Mouse (Mus musculus) retina, postnatal 7 days (tissue): Measurements from ENCODE around the gene Hdac4.

Experiments used
- DNase-seq: peaks from one replicate; pipeline ENCODE4 v3.0.0-alpha.2; 2012; ENCODE audit warnings: low read depth, low spot score

The Hdac4 gene

GRCm38 (mm10) chr1:91922235-91923152, 273.0 kb downstream of the Hdac4 start:
- DNase-seq = no peak

GRCm38 (mm10) chr1:91921702-91922101, 273.8 kb downstream of the Hdac4 start:
- no peak for DNase-seq

GRCm38 (mm10) chr1:91921279-91921678, 274.2 kb downstream of the Hdac4 start:
- DNase-seq = no peak

GRCm38 (mm10) chr1:91920038-91920589, 275.4 kb downstream of the Hdac4 start:
- DNase-seq = no peak

DNA sequence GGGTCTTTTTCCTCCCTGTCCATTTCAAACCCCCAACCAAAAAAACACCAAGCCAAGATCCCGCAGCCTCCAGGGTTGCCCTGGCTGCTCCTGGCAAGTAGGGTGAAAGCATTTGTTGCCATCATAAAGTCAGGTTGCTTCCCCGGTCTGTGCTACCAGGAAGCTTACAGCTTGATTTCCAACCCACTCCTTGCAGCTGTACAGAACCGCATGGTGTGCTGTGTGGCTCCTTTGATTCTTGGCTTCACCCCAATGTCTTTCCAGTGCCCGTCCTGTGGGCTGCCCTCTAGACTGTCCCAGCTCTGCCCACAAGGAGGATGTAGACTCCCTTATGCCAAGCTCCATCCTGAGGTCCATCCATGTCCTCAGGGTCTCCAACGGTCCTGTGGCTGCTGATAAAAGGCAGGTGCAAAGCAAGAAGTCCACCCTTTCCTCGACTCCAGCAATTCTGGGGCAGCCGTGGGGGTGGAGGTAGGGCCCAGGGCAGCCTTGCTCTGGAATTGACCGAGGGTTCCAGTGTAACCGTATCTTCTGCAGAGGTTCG, 277.2 kb downstream of the Hdac4 start:
- no peak for DNase-seq

- DNase-seq = no peak
Measured at GRCm38 (mm10) chr1:91917596-91917995, 277.9 kb downstream of the Hdac4 start.

DNA sequence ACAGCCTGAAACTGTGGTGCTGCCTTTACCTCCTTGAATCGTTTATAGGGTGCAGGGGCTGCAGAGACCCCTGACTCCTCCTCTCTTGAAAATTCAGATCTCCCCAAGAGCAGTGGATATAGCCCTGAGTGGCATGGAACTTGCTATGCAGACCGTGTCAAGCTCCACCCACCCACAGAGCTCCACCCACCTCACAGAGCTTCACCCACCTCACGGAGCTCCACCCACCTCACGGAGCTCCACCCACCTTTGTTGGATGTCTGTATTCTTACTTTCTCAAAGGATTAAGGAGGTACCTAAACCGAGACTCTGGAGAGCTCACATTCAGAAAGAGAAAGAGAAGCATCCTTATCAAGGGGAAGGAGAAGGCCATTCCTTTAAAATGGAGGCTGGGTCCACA, 279.5 kb downstream of the Hdac4 start:
- no peak for DNase-seq

DNA sequence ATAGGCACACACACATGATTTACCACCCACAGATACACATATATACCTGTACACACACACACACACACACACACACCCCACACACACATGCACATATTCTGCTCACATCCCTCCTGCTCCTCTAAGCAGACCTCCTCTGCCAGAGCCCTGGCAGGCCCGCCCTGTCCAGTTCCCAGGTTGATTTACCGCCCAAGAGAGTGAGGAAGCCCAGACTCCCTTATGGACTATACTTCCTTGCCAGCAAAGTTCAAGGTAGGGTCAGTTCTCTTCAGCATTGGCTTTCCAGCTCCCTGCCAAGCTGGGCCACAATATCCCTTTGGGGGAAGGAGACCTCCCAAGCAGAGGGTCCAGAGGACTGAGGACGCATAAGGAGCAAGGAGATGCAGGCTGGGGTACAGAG, 280.9 kb downstream of the Hdac4 start:
- no peak for DNase-seq

DNA sequence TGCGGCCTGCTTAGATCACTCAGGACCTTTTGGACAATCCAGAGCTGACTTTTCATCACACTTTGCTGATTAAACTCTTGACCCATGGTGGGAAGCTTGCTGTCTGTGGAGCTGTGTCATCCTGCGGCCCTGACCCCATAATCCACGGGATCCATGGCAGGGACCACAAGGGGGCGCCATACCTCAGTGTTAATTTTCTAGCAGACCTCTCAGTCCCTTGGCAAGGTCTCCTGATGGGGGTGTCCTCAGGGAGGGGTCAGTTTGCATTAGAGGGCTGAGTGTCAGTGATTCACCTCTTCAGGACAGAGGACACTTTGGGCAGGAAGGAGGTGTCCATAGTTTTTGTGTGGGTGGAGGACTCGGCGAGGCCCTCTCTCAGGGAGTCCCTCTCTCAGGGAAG, 281.6 kb downstream of the Hdac4 start:
- peak; percentile 11 for DNase-seq

DNA sequence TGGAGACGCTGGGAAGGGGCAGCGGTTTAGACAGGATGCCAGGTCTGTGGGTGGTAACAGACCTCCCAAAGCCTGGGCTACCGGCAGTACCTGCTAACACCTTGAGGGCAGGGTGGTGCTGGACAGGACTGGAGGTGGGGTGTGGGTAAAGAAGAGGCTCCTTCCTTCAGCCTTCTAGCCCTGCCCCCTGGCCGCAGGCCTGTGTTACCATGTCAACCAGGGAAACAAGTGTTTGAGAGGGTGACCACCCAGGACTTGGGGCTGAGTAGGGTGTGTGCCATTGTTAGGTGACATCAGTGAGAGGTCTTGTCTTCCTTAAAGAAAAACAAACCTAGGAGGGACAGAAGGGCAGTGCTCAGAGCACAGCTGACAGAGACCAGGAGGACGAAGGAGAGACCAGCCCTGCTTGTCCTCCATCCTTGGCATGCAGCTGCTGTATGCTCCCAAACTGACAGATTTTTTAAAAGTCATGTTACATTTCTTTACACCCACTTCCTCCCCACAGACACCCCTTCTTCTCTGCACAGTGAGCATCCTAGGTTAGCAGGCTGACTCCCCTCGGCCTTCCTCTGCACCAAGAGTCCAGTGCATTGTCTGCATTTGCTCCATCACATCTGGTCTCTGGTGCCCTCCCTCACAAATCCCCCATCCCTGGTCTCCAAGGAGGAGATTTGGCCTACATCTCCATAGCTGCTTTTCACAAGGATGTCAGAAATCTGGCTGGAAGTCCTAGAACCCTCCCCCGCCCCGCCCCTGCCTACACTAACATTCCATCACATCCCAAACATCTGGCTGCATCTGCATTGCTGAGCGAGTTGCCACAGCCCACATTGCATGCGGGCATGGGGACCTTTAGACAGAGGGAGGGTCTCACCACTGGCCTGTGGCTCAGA, 283.0 kb downstream of the Hdac4 start:
- no peak for DNase-seq

DNA sequence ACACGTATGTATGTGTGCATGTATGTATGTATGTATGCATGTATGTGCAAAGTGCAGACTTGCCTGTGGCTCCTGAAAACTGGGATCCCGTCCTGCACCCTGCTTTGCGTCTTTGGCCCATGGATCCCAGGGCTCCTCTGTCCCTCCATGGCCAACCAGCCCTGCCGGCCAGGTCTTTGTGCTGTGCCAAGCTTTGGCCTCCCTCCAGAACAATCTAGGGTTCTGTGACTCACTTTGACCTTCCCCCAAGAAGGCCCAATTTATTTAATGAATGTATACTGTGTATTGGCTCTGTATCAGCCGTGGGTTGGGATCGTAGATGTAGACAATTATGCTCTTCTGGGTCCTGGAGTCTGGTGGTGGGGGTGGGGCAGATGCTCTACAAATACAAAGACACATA, 290.2 kb downstream of the Hdac4 start:
- no peak for DNase-seq

- DNase-seq = no peak
Measured at GRCm38 (mm10) chr1:91903241-91903981, 292.1 kb downstream of the Hdac4 start.

DNA sequence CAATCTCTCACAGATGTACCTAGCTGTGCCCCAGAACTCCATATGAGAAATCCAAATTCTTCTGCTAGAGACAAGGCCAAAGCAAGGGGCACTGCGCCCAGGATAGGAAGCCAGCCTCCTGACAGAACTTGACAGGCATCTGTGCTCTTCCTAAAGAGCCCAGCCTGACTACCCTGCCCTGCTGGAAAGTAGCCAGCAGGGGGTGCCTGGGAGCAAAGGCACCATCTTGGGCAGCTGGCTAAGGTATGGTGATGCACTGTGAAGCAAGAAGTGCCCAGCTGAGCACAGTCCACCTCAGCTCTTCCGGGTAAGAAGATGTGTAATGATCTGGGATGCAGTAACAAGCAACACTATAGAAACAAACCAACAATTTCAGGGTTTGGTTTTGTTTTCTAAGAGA, 298.4 kb downstream of the Hdac4 start:
- no peak for DNase-seq

DNA sequence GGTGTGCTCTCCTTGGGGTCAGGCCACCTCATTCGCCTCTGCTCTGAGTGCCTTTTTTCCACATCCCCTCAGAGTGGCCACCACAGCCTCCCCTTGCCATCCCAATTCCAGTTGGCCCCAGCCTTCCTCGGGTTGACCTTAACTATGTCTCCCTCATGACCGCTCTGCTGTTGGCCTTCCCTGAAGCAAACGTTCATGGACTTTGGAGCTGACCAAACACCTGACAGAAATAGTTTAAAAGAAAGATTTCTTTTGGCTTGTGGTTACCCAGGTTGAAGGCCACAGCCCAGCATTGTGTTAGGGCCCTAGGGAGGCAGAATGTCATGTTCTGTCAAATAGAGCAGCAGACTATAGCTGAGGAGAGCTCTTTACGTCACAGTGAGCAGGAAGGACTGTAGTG, 301.2 kb downstream of the Hdac4 start:
- no peak for DNase-seq

DNA sequence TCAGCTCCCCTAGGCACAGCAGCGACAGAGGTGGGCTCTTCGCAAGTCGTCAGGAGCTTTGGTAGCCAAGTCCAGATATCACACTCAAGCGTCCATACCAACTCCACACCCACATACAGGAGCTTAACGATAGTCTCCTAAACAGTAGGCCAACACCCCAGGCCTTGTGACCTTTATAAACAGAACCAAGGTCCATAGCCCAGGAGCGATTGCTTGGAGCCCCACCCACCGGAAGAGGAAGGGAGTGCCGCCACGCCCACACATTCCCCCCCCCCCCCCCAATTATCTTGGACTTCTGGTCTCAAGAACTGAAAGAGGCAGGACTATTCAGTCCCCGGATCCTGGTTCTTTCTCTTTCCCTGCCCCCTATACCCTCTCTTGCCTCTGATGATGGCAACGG, 301.9 kb downstream of the Hdac4 start:
- DNase-seq = no peak

GRCm38 (mm10) chr1:91883115-91883514, 312.4 kb downstream of the Hdac4 start:
- no peak for DNase-seq

DNA sequence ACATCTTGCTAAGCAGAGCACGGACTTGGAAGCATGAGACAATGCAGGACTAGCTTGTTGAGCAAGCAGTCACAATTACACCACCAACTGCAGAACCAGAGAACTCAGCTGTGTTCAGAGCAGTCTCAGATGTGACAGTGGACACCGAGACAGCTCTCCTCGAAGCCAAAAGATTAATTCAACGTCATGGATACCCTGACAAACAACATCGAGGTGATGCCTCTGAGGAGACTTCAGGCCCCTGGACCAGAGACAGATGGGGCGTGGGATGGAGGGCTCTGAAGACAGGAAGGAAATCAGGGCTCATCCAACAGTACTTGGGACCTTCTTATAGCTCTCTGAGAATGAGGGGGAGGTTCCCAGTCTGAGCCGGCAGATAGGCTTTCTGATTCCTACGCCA, 314.6 kb downstream of the Hdac4 start:
- no peak for DNase-seq

GRCm38 (mm10) chr1:91880156-91880555, 315.3 kb downstream of the Hdac4 start:
- DNase-seq = no peak
